Mouse (Mus musculus) midbrain, embryonic 16.5 days (tissue): ENCODE measurements around the gene Coq8b. TPM values are rescaled to one million over a fixed set of nuclear protein-coding genes. Genes with fewer than 3 reads are reported as not detected.

Experiments
- ATAC-seq: fragments of 200-750 bp; cut with Nextera tagmentation; 2 replicates; pipeline ENCODE4 v1.8.0; 2017; ENCODE audit warnings: moderate TSS enrichment
- H3K27ac ChIP-seq: fragments of 300-500 bp; sonication (generic); 2 replicates; pipeline ENCODE4 v1.5.1; 2014; ENCODE audit warnings: mild to moderate bottlenecking, low read length, mixed read lengths
- H3K27me3 ChIP-seq: fragments of 300-500 bp; sonication (generic); 2 replicates; pipeline ENCODE4 v1.6.1; 2014; ENCODE audit warnings: low read depth, low read length, mixed read lengths; ENCODE audit not compliant: control insufficient read depth, insufficient read depth
- H3K36me3 ChIP-seq: fragments of 300-500 bp; sonication (generic); 2 replicates; pipeline ENCODE4 v1.6.1; 2014; ENCODE audit warnings: mild to moderate bottlenecking, low read length, moderate library complexity, mixed read lengths; ENCODE audit not compliant: control insufficient read depth, insufficient read depth
- H3K4me1 ChIP-seq: fragments of 300-500 bp; sonication (generic); 2 replicates; pipeline ENCODE4 v1.6.1; 2014; ENCODE audit warnings: mild to moderate bottlenecking, low read length, mixed read lengths; ENCODE audit not compliant: control insufficient read depth, insufficient read depth
- H3K4me2 ChIP-seq: fragments of 300-500 bp; sonication (generic); 2 replicates; pipeline ENCODE4 v1.6.1; 2014; ENCODE audit warnings: mild to moderate bottlenecking, low read length, mixed read lengths
- H3K4me3 ChIP-seq: fragments of 300-500 bp; sonication (generic); 2 replicates; pipeline ENCODE4 v1.5.1; 2014; ENCODE audit warnings: low read depth, mild to moderate bottlenecking, low read length, moderate library complexity, mixed read lengths
- H3K9ac ChIP-seq: fragments of 300-500 bp; sonication (generic); 2 replicates; pipeline ENCODE4 v1.6.1; 2014; ENCODE audit warnings: low read depth, low read length, mixed read lengths
- H3K9me3 ChIP-seq: fragments of 300-500 bp; sonication (generic); replicated peaks from 2 replicates; pipeline ENCODE4 v1.6.1; 2014; ENCODE audit warnings: mild to moderate bottlenecking, low read length, mixed read lengths; ENCODE audit not compliant: control insufficient read depth, poor library complexity, severe bottlenecking
- WGBS: fragments of 180-500 bp; shearing (Covaris S2); extraction: QIAGEN DNeasy Blood & Tissue Kit; methylation state at CpG from one replicate; pipeline ENCODE4 v1.1.7; 2014; 5-methylcytosine and 5-hydroxymethylcytosine counted together
- polyA plus RNA-seq: library from polyadenylated mRNA; unstranded; fragments of >200 nt; fragmentation: Nextera tagmentation; extraction: Ambion mirVana; gene quantifications from 2 replicates; pipeline ENCODE4 v1.2.1, GENCODE M21; 2015

The Coq8b gene
- polyA plus RNA-seq, 1 experiment from 2014 or later = 21.1 TPM

DNA sequence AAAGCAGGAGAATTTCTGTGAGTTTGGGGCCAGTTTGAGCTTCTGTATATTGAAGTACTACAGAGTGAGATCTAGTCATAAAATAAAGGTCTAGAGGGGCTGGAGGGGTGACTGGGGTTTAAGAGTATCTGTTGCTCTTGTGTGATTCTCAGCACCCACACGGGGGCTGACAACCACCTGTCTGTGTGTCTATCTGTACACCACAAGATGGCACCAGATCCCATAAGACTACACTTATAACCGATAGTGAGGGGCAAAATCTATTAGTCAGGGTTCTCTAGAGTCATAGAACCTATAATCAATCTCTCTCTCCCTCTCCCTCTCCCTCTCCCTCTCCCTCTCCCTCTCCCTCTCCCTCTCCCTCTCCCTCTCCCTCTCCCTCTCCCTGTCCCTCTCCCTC lies 57.7 kb downstream of the Coq8b start:
- Histone ChIP-seq H3K4me2 (no peak overlapping the region), H3K27ac (no peak overlapping the region), H3K36me3 (no peaks in the 10 kb centered on the region), H3K4me3 (no peak overlapping the region), H3K27me3 (no peaks in the 10 kb centered on the region), H3K4me1 (no peaks in the 10 kb centered on the region), H3K9ac (no peak overlapping the region), H3K9me3 (no peaks in the 10 kb centered on the region)
- no peak for ATAC-seq
- 68% methylated on average over 2 of the region's 2 CpGs for WGBS

GRCm38 (mm10) chr7:27291795-27292466 lies 59.1 kb downstream of the Coq8b start:
- H3K27ac ChIP-seq = no peak overlapping the region
- no peak overlapping the region for H3K4me3 ChIP-seq
- no peaks in the 10 kb centered on the region for H3K36me3 ChIP-seq
- H3K27me3 ChIP-seq = no peaks in the 10 kb centered on the region
- no peak for ATAC-seq
- no peak overlapping the region for H3K4me2 ChIP-seq
- no peak overlapping the region for H3K9ac ChIP-seq
- WGBS = 77% methylated on average over 12 of the region's 12 CpGs
- H3K4me1 ChIP-seq = no peaks in the 10 kb centered on the region
- no peaks in the 10 kb centered on the region for H3K9me3 ChIP-seq

DNA sequence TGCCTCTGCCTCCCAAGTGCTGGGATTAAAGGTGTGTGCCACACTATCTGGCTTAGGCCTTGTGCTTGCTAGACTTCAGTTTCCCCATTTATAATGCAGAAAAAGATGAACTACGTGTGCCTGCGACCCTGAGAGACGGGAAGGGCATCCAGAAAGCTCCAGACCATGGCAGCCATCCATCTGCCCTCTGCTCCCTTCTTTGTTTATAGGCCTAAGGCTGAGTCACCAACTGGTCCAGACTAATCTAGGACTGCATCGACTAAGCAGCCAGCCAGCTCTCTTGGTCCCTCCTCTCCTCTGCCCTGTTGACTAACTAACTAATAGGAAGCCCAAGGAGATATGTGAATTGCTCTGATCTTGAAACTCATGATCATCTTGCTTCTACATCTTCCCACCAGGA lies 63.1 kb downstream of the Coq8b start:
- Histone ChIP-seq H3K9ac (no peak overlapping the region), H3K9me3 (no peaks in the 10 kb centered on the region), H3K27me3 (no peaks in the 10 kb centered on the region), H3K4me1 (no peaks in the 10 kb centered on the region), H3K27ac (no peak overlapping the region), H3K4me3 (no peak overlapping the region), H3K36me3 (no peaks in the 10 kb centered on the region), H3K4me2 (no peak overlapping the region)
- WGBS = 88% methylated on average over 4 of the region's 4 CpGs
- no peak for ATAC-seq

- no peak overlapping the region for H3K4me2 ChIP-seq
- WGBS = 92% methylated on average over 4 of the region's 4 CpGs
Observed at GRCm38 (mm10) chr7:27296518-27296917, 63.7 kb downstream of the Coq8b start.

DNA sequence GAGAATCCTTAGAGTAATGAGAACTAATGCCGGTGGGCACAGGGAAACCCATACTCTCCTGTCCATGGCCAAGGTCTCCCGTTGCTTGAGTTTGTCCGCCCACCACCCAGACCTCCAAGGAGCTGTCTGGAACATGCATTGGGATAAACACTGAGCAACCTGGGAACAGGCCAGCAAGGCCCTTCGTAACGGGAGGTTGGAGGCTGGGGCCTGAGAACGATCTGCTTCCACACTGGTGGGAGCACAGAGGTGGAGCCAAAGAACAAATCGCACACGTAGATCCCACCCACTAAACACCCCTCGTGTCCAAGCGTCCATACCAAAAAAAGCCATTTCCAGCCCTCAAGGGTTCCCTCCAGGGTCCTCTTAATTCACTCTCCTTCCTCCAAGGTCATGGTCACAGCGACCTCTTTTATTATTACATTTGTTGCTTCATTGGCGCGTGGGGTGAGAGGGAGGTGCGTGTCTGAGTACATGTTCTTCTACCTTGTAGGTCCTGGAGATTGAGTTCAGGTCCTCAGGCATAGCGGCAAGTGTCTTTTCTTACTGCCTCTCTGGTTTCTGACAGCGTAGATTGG lies 65.3 kb downstream of the Coq8b start:
- Histone ChIP-seq H3K9me3 (no peaks in the 10 kb centered on the region), H3K36me3 (no peaks in the 10 kb centered on the region), H3K27me3 (no peaks in the 10 kb centered on the region), H3K27ac (no peak overlapping the region), H3K9ac (no peak overlapping the region), H3K4me1 (no peaks in the 10 kb centered on the region), H3K4me2 (no peak overlapping the region), H3K4me3 (no peak overlapping the region)
- 90% methylated on average over 16 of the region's 16 CpGs for WGBS
- no peak for ATAC-seq

More at GRCm38 (mm10) chr7:27296518-27296917, 63.7 kb downstream of the Coq8b start:
- Histone ChIP-seq H3K9ac (no peak overlapping the region), H3K9me3 (no peaks in the 10 kb centered on the region), H3K36me3 (no peaks in the 10 kb centered on the region), H3K4me3 (no peak overlapping the region), H3K27ac (no peak overlapping the region), H3K4me1 (no peaks in the 10 kb centered on the region), H3K27me3 (no peaks in the 10 kb centered on the region)
- ATAC-seq = no peak

- ATAC-seq = no peak
- no peak overlapping the region for H3K4me3 ChIP-seq
- WGBS = 90% methylated on average over 6 of the region's 6 CpGs
- H3K4me2 ChIP-seq = no peak overlapping the region
- H3K27ac ChIP-seq = no peak overlapping the region
- H3K9ac ChIP-seq = no peak overlapping the region
- no peaks in the 10 kb centered on the region for H3K9me3 ChIP-seq
- H3K4me1 ChIP-seq = no peaks in the 10 kb centered on the region
- H3K27me3 ChIP-seq = no peaks in the 10 kb centered on the region
- H3K36me3 ChIP-seq = no peaks in the 10 kb centered on the region
Observed at GRCm38 (mm10) chr7:27298816-27299215, 66.0 kb downstream of the Coq8b start.

- no peaks in the 10 kb centered on the region for H3K9me3 ChIP-seq
- H3K9ac ChIP-seq = no peak overlapping the region
- no peaks in the 10 kb centered on the region for H3K4me1 ChIP-seq
- no peaks in the 10 kb centered on the region for H3K27me3 ChIP-seq
- no peak overlapping the region for H3K4me2 ChIP-seq
- WGBS = 89% methylated on average over 4 of the region's 4 CpGs
- ATAC-seq = no peak
- no peaks in the 10 kb centered on the region for H3K36me3 ChIP-seq
- H3K27ac ChIP-seq = no peak overlapping the region
- H3K4me3 ChIP-seq = no peak overlapping the region
Observed at GRCm38 (mm10) chr7:27300351-27300750, 67.5 kb downstream of the Coq8b start.

DNA sequence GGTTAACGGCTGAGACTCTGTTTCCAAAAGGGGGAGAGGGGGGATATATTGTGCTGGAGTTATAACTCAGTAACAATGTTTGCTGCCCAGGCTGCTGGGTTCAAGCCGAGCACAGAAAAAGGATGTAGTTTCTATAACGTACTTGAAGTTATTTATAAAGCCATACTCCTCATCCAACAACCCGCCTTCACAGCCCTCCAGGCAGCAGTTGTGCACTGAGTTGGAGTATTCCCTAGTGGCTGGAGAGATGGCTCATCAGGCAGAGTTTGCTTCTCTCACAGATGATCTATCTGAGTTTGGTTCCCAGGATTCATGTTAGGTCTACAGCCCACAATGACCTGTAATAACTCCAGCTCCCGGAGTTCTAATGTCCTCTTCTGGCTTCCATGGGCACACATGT lies 68.0 kb downstream of the Coq8b start:
- Histone ChIP-seq H3K9me3 (no peaks in the 10 kb centered on the region), H3K27ac (no peak overlapping the region), H3K36me3 (no peaks in the 10 kb centered on the region), H3K9ac (no peak overlapping the region), H3K4me3 (no peak overlapping the region), H3K4me2 (no peak overlapping the region), H3K27me3 (no peaks in the 10 kb centered on the region), H3K4me1 (no peaks in the 10 kb centered on the region)
- 76% methylated on average over 5 of the region's 5 CpGs for WGBS
- no peak for ATAC-seq

- H3K27ac ChIP-seq = no peak overlapping the region
- H3K4me3 ChIP-seq = no peak overlapping the region
- H3K9ac ChIP-seq = no peak overlapping the region
- WGBS = 12% methylated on average over 11 of the region's 11 CpGs
- H3K4me2 ChIP-seq = no peak overlapping the region
- ATAC-seq = no peak
- no peaks in the 10 kb centered on the region for H3K9me3 ChIP-seq
- no peaks in the 10 kb centered on the region for H3K4me1 ChIP-seq
- H3K27me3 ChIP-seq = no peaks in the 10 kb centered on the region
- no peaks in the 10 kb centered on the region for H3K36me3 ChIP-seq
Observed at GRCm38 (mm10) chr7:27302172-27302571, 69.3 kb downstream of the Coq8b start.
